Mouse (Mus musculus) ES-E14 (cell line): ENCODE results near the gene Hspd1. TPM values are rescaled to one million over a fixed set of nuclear protein-coding genes. Genes with fewer than 3 reads are reported as not detected.

Experiments
- DNase-seq: peaks from one replicate; pipeline ENCODE4 v3.0.0-alpha.2; 2013; ENCODE audit warnings: low read depth, low spot score
- H3K27ac ChIP-seq: 2 replicates; pipeline ENCODE4 v1.5.1; 2012; ENCODE audit warnings: low read depth, mild to moderate bottlenecking, low read length, moderate library complexity, mixed read lengths; ENCODE audit not compliant: poor library complexity, insufficient read depth, severe bottlenecking
- H3K36me3 ChIP-seq: 2 replicates; pipeline ENCODE4 v1.6.1; 2012; ENCODE audit warnings: mild to moderate bottlenecking, low read length, moderate library complexity, mixed read lengths; ENCODE audit not compliant: control insufficient read depth, poor library complexity, insufficient read depth, severe bottlenecking
- H3K4me1 ChIP-seq, 2 experiments: fragments of 150-350 bp in 1 of 2; sonication (generic) in 1 of 2; 2 replicates each; pipeline ENCODE4 v1.6.1; 2012; ENCODE audit warnings: low read length in 2 of 2, mild to moderate bottlenecking in 1 of 2, mixed read lengths in 1 of 2; ENCODE audit not compliant: control insufficient read depth in 2 of 2, insufficient read depth in 2 of 2, poor library complexity in 1 of 2
- H3K4me3 ChIP-seq, 2 experiments: fragments of 150-350 bp in 1 of 2; sonication (generic) in 1 of 2; 2 replicates each; pipeline ENCODE4 v1.5.1; 2012; ENCODE audit warnings: low read length in 2 of 2, low read depth in 1 of 2, mild to moderate bottlenecking in 1 of 2, mixed read lengths in 1 of 2; ENCODE audit not compliant: insufficient read depth in 1 of 2, poor library complexity in 1 of 2, severe bottlenecking in 1 of 2
- H3K9ac ChIP-seq: 2 replicates; pipeline ENCODE4 v1.6.1; 2012; ENCODE audit warnings: low read depth, mild to moderate bottlenecking, low read length, mixed read lengths; ENCODE audit not compliant: poor library complexity, insufficient read depth, severe bottlenecking
- H3K9me3 ChIP-seq: fragments of 150-350 bp; sonication (generic); 2 replicates; pipeline ENCODE4 v1.6.1; 2012; ENCODE audit warnings: low read depth, mild to moderate bottlenecking, low read length; ENCODE audit not compliant: control insufficient read depth, insufficient read depth
- CHD2 ChIP-seq: IDR thresholded peaks from 2 replicates; pipeline ENCODE4 v1.6.1; 2014; ENCODE audit warnings: mild to moderate bottlenecking, low read depth, low read length, inconsistent platforms
- HCFC1 ChIP-seq: IDR thresholded peaks from 2 replicates; pipeline ENCODE4 v1.6.1; 2012; ENCODE audit warnings: low read length, inconsistent platforms, borderline replicate concordance; ENCODE audit not compliant: insufficient read depth
- MAFK ChIP-seq: IDR thresholded peaks from 2 replicates; pipeline ENCODE4 v1.6.1; 2014; ENCODE audit warnings: mild to moderate bottlenecking, low read depth, low read length, inconsistent platforms; ENCODE audit not compliant: insufficient read depth
- ZC3H11A ChIP-seq: IDR thresholded peaks from 2 replicates; pipeline ENCODE4 v1.6.1; 2012; ENCODE audit warnings: low read depth, mild to moderate bottlenecking, inconsistent platforms, low read length, borderline replicate concordance
- ZNF384 ChIP-seq: IDR thresholded peaks from 2 replicates; pipeline ENCODE4 v1.6.1; 2012; ENCODE audit warnings: low read depth, low read length, inconsistent platforms
- in situ Hi-C, 2 experiments: fragments of 600-800 bp; cut with MboI; formaldehyde crosslinking; loops; one replicate each; pipeline ENCODE4 v1.15.1; 2025; ENCODE audit warnings: low sequenced_read_pairs in 2 of 2, inconsistent platforms in 1 of 2; ENCODE audit not compliant: unreplicated experiment in 2 of 2
- total RNA-seq: library from RNA; depleted of rRNA; stranded (reverse); fragments of 300-350 nt; gene quantifications from 2 replicates; pipeline ENCODE4 v1.2.3, GENCODE M21; 2012

Gene Hspd1
- total RNA-seq, 1 experiment: 762 TPM

DNA sequence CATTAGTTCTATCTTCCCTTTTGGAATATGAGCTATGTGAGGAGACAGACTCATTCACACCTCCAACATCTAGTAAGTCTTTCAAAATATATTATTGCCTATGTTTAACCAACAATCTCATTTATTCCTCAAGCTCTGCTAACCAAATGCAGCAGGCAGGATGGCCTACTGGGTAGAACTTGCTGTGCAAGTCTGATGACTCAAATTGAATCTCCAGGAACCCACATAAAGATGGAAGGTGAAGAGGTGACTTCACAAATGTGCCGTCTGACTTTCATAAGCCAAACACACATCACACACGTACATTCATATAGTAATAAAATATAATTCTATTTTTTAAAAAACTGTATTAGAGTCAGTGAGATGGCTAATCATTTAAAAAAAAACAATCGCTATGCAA lies 36.4 kb downstream of the Hspd1 start:
- Histone ChIP-seq H3K9ac (no peak overlapping the region), H3K9me3 (no peaks in the 10 kb centered on the region), H3K4me1 (peaks cover 2 to 6% of the 10 kb centered on the region in 2 experiments; a peak in 3 of 4 replicates), H3K27ac (no peak overlapping the region), H3K4me3 (peak overlapping the region in 1 of 2 experiments; percentile 86; a peak in 1 of 4 replicates), H3K36me3 (no peaks in the 10 kb centered on the region)
- no peak for TF ChIP-seq HCFC1
- no peak for TF ChIP-seq ZNF384
- no peak for TF ChIP-seq ZC3H11A
- no peak for TF ChIP-seq MAFK
- TF ChIP-seq CHD2: no peak
- no peak for DNase-seq
- in situ Hi-C loops: no loop called here

DNA sequence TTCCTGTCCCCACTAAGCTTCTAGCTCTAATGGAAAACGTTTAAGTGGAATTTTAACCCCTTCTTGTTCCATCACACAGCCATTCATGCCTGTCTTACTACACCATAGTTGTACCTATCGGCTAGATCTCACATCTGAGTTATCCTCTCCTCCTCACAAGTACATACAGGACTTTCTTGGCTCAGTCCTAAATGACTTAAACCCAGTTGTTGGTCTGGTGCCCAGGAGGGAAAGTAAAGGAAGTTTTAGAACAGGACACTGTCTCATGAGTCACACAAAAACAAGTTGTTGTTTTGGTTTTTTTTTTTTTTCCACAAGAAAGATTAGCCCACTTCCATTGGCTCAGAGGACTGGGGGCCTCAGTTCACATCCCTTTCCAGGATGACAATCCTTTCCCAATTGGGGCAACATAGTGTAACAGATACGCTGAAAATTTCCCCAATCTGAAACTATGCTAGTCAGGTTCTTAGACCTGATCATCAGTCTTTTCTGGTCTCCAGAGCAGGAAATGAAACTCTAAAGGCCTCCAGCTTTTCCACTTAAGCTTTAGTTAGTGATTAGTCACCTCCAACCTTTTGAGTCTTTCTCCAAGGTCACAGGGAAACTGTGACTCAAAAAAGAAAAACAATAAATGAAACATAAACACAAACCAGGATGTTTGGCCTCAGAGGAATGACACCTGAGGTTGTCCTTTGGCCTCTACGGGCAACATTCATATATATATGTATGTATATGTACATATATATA lies 39.0 kb downstream of the Hspd1 start:
- in situ Hi-C loops: no loop called here
- no peak overlapping the region for H3K9ac ChIP-seq
- H3K4me1 ChIP-seq: peaks cover 0 to 4% of the 10 kb centered on the region in 2 experiments; a peak in 2 of 4 replicates
- no peaks in the 10 kb centered on the region for H3K9me3 ChIP-seq
- H3K36me3 ChIP-seq: no peaks in the 10 kb centered on the region
- H3K4me3 ChIP-seq: no peak overlapping the region
- no peak overlapping the region for H3K27ac ChIP-seq
- no peak for DNase-seq
- no peak for TF ChIP-seq ZNF384
- no peak for TF ChIP-seq CHD2
- TF ChIP-seq MAFK: no peak
- TF ChIP-seq ZC3H11A: no peak
- no peak for TF ChIP-seq HCFC1

DNA sequence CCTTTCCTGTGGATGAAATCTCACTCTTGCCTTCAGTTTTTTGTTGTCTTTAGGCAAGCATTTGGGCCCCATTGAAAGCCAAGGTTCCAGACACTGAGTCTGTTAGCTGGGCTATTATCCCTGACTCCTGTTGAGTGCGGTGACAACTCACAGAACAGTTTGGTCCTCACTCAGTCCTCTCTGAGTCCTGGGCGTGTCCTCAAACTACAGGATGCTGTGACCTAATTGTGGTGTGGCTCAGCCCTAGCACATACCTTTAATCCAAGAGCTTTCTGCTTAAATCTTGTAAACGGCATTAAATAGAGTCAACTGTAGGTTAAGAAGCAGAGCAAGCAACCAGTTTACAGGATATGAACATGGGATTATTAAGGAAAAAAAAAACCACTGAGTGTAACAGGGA lies 44.9 kb downstream of the Hspd1 start:
- Histone ChIP-seq H3K4me3 (no peak overlapping the region), H3K9me3 (no peaks in the 10 kb centered on the region), H3K4me1 (no peaks in the 10 kb centered on the region), H3K9ac (no peak overlapping the region), H3K27ac (no peak overlapping the region), H3K36me3 (no peaks in the 10 kb centered on the region)
- no peak for DNase-seq
- TF ChIP-seq ZC3H11A (no peak), ZNF384 (no peak), MAFK (no peak), HCFC1 (no peak), CHD2 (no peak)
- in situ Hi-C loops: no loop called here

DNA sequence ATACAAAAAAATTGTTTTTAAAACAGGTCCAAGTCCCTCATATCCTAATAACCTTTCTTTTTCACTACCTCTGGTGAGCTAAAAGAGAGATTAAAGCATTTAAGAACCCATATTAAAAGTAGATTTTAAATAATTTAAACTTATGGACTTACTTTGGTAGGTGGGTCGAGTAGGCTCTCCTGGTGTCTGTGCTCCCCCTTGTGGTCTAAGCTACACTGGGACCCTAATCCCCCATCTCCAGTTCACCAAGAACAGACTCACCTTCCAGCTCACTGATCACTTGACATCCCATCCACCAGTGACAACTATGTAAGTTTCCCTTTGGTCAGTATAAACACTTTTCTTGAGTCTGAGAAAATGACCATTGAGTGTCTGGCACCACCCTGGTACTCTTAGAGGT lies 45.8 kb downstream of the Hspd1 start:
- in situ Hi-C loops: no loop called here

More for the DNA sequence above, 45.8 kb downstream of the Hspd1 start:
- DNase-seq: no peak
- Histone ChIP-seq H3K4me3 (no peak overlapping the region), H3K27ac (no peak overlapping the region), H3K9ac (no peak overlapping the region), H3K4me1 (no peaks in the 10 kb centered on the region), H3K9me3 (no peaks in the 10 kb centered on the region), H3K36me3 (no peaks in the 10 kb centered on the region)
- TF ChIP-seq MAFK (no peak), CHD2 (no peak), ZC3H11A (no peak), HCFC1 (no peak), ZNF384 (no peak)
